ENCODE assay signal across 16 mouse cellular contexts in genomic region chr3:150819369-150819768, GRCm38 (mm10).
DNase-seq lines count a peak whose midpoint lies in the region; ATAC-seq lines count a peak whose summit lies in the region.
"Had no signal": no experiment of that assay in that cellular context is flagged by ENCODE, and none has a peak within 500 bp of the region (broad histone marks: within the 10 kb centered on the region; RNA-seq: fewer than 3 reads in every experiment).

No protein-coding gene starts in this region.

- no peak overlapping the region for H3K4me2 ChIP-seq in forebrain, embryonic 16.5 days (ENCODE audit: low read length)
- H3K4me2 ChIP-seq: embryonic facial prominence, embryonic 13.5 days had no signal

- H3K9me3 ChIP-seq in forebrain, embryonic 16.5 days (ENCODE audit: control insufficient read depth, low read length), result no peaks in the 10 kb centered on the region
- H3K9me3 ChIP-seq: embryonic facial prominence, embryonic 13.5 days; heart, embryonic 15.5 days had no signal

- no peaks in the 10 kb centered on the region for H3K36me3 ChIP-seq in forebrain, embryonic 16.5 days (ENCODE audit: control insufficient read depth, insufficient read depth)
- H3K36me3 ChIP-seq: embryonic facial prominence, embryonic 13.5 days; heart, embryonic 15.5 days had no signal

- no peaks in the 10 kb centered on the region for H3K27me3 ChIP-seq in forebrain, embryonic 16.5 days (replicated peaks; ENCODE audit: control insufficient read depth, insufficient read depth, low read length)
- H3K27me3 ChIP-seq: embryonic facial prominence, embryonic 13.5 days; heart, embryonic 15.5 days had no signal

- intact Hi-C loops in left cerebral cortex, postnatal 14 days (cut with DNase I), result no loop called here

- no peak overlapping the region for H3K9ac ChIP-seq in forebrain, embryonic 16.5 days (replicated peaks; ENCODE audit: low read depth, low read length)
- H3K9ac ChIP-seq: embryonic facial prominence, embryonic 13.5 days; heart, embryonic 15.5 days had no signal

- H3K4me1 ChIP-seq in forebrain, embryonic 16.5 days (replicated peaks; ENCODE audit: control insufficient read depth, insufficient read depth, low read length), result peaks cover 5% of the 10 kb centered on the region

- peak; percentile 85 for ATAC-seq in forebrain, embryonic 16.5 days
- no peak for ATAC-seq in erythroblast, adult 5-6 weeks (replicated peaks; ENCODE audit: low FRiP score, poor library complexity, severe bottlenecking)
- ATAC-seq: intestine, embryonic 16.5 days had no signal

- H3K27ac ChIP-seq in forebrain, embryonic 16.5 days (ENCODE audit: low read length), result peak overlapping the region; percentile 60
- H3K27ac ChIP-seq: embryonic facial prominence, embryonic 13.5 days; heart, embryonic 15.5 days; kidney, postnatal 0 days had no signal

- DNase-seq in cerebellum, postnatal 10 days, result peak; percentile 40 to 59
- DNase-seq in cerebellum, adult 8-10 months, result no peak
- peak; percentile 4 to 20 for DNase-seq in left cerebral cortex, postnatal 14 days (ENCODE audit: low spot score in 2 of 2)
- no peak for DNase-seq in left cerebral cortex, adult 18-20 months (ENCODE audit: low spot score in 2 of 2)
- DNase-seq in layer of hippocampus, postnatal 14 days (ENCODE audit: low spot score in 2 of 2), result peak; percentile 31 to 37
- DNase-seq in kidney, postnatal 25 days, result no peak
- DNase-seq: heart, adult 11 months; lung, adult 2 months; midbrain, embryonic 14.5 days; thymus, adult 2 months had no signal

- no peak overlapping the region for H3K4me3 ChIP-seq in forebrain, embryonic 16.5 days (replicated peaks; ENCODE audit: low read length)
- H3K4me3 ChIP-seq: embryonic facial prominence, embryonic 13.5 days; heart, embryonic 15.5 days had no signal

- 49% methylated on average over 4 of the region's 4 CpGs for WGBS in forebrain, embryonic 16.5 days

Comparison
In these comparisons a context has a peak if more than half of its experiments do, and no peak if none do; other contexts are left out.
1. DNase-seq: peak in cerebellum, postnatal 10 days (2 of 2), left cerebral cortex, postnatal 14 days (2 of 2) and layer of hippocampus, postnatal 14 days (2 of 2); none in cerebellum, adult 8-10 months (single experiment), left cerebral cortex, adult 18-20 months (0 of 2) and kidney, postnatal 25 days (0 of 2).